ENCODE assay signal across 19 mouse cellular contexts in genomic region chr10:77217155-77217731, GRCm38 (mm10). TPM values are rescaled to one million over a fixed set of nuclear protein-coding genes. Genes with fewer than 3 reads are reported as not detected.
DNase-seq lines count a peak whose midpoint lies in the region; ATAC-seq and TF ChIP-seq lines count a peak whose summit lies in the region.
"Had no signal": no experiment of that assay in that cellular context is flagged by ENCODE, and none has a peak within 500 bp of the region (broad histone marks: within the 10 kb centered on the region; RNA-seq: fewer than 3 reads in every experiment).

No protein-coding gene starts in this region.

- H3K4me1 ChIP-seq in heart, embryonic 10.5 days: peaks cover 84% of the 10 kb centered on the region
- peaks cover 13% of the 10 kb centered on the region for H3K4me1 ChIP-seq in heart, adult 2 months (ENCODE audit: control insufficient read depth, insufficient read depth, low read length)
- peaks cover 60% of the 10 kb centered on the region for H3K4me1 ChIP-seq in kidney, embryonic 15.5 days
- peaks cover 21% of the 10 kb centered on the region for H3K4me1 ChIP-seq in lung, postnatal 0 days (ENCODE audit: insufficient read depth, low read depth, low read length)
- H3K4me1 ChIP-seq in small intestine, adult 2 months (ENCODE audit: control insufficient read depth, insufficient read depth, insufficient read length, low read length): peaks cover 13% of the 10 kb centered on the region; the same call in 1 of the 2 replicates
- H3K4me1 ChIP-seq in midbrain, embryonic 11.5 days (ENCODE audit: control insufficient read depth, insufficient read depth, low read length): 0 out of 2 replicates have a peak, but pooled peaks cover 3% of the 10 kb centered on the region
- H3K4me1 ChIP-seq: forebrain, embryonic 15.5 days had no signal

- no peak overlapping the region for H3K9ac ChIP-seq in heart, adult 2 months (ENCODE audit: low read depth, low read length)
- no peak overlapping the region for H3K9ac ChIP-seq in kidney, embryonic 15.5 days
- H3K9ac ChIP-seq in lung, postnatal 0 days (replicated peaks; ENCODE audit: low read depth): no peak overlapping the region
- no peak overlapping the region for H3K9ac ChIP-seq in midbrain, embryonic 11.5 days (ENCODE audit: low read length)
- H3K9ac ChIP-seq: forebrain, embryonic 15.5 days; limb, embryonic 13.5 days had no signal

- no peaks in the 10 kb centered on the region for H3K27me3 ChIP-seq in heart, embryonic 10.5 days (ENCODE audit: insufficient read depth, poor library complexity, severe bottlenecking)
- H3K27me3 ChIP-seq in heart, adult 2 months (ENCODE audit: control insufficient read depth, insufficient read depth, low read length): no peaks in the 10 kb centered on the region
- no peaks in the 10 kb centered on the region for H3K27me3 ChIP-seq in kidney, embryonic 15.5 days
- H3K27me3 ChIP-seq in lung, postnatal 0 days (replicated peaks; ENCODE audit: insufficient read depth, low read length): no peaks in the 10 kb centered on the region
- no peaks in the 10 kb centered on the region for H3K27me3 ChIP-seq in small intestine, adult 2 months (ENCODE audit: control insufficient read depth, insufficient read depth, low read length)
- H3K27me3 ChIP-seq in midbrain, embryonic 11.5 days (ENCODE audit: control insufficient read depth, insufficient read depth, low read length): no peaks in the 10 kb centered on the region
- H3K27me3 ChIP-seq: forebrain, embryonic 15.5 days; limb, embryonic 13.5 days had no signal

- peak overlapping the region; percentile 73 for H3K27ac ChIP-seq in heart, embryonic 10.5 days
- no peak overlapping the region for H3K27ac ChIP-seq in heart, adult 2 months
- peak overlapping the region; percentile 82 for H3K27ac ChIP-seq in kidney, embryonic 15.5 days
- H3K27ac ChIP-seq in lung, postnatal 0 days (ENCODE audit: low read length): 0 out of 2 replicates have a peak overlapping the region, but pooled peaks have one; percentile 43
- H3K27ac ChIP-seq in small intestine, adult 2 months (ENCODE audit: insufficient read depth, low read depth, low read length): peak overlapping the region; percentile 24; the same call in 1 of the 2 replicates
- H3K27ac ChIP-seq in midbrain, embryonic 11.5 days (ENCODE audit: low read depth, low read length): no peak overlapping the region
- H3K27ac ChIP-seq: forebrain, embryonic 15.5 days; layer of hippocampus, adult 2 months; left cerebral cortex, adult 2 months; limb, embryonic 13.5 days had no signal

- no peak overlapping the region for H3K4me3 ChIP-seq in heart, embryonic 10.5 days
- no peak overlapping the region for H3K4me3 ChIP-seq in heart, adult 2 months
- H3K4me3 ChIP-seq in kidney, embryonic 15.5 days (replicated peaks): no peak overlapping the region
- H3K4me3 ChIP-seq in lung, postnatal 0 days (ENCODE audit: low read depth, low read length): no peak overlapping the region
- no peak overlapping the region for H3K4me3 ChIP-seq in small intestine, adult 2 months (ENCODE audit: low read depth, low read length)
- H3K4me3 ChIP-seq in midbrain, embryonic 11.5 days (ENCODE audit: low read depth, low read length): no peak overlapping the region
- H3K4me3 ChIP-seq: forebrain, embryonic 15.5 days; layer of hippocampus, adult 2 months; left cerebral cortex, adult 2 months; limb, embryonic 13.5 days had no signal

- TF ChIP-seq POLR2A in heart, adult 2 months (IDR thresholded peaks at IDR 0.05; ENCODE audit: insufficient read depth, low read depth, low read length): no peak
- no peak for TF ChIP-seq POLR2A in small intestine, adult 2 months (IDR thresholded peaks at IDR 0.05; ENCODE audit: low read depth, low read length)

- TF ChIP-seq CTCF in heart, adult 2 months (IDR thresholded peaks at IDR 0.05): no peak
- TF ChIP-seq CTCF in lung, postnatal 0 days (IDR thresholded peaks at IDR 0.05): no peak
- TF ChIP-seq CTCF in small intestine, adult 2 months (IDR thresholded peaks at IDR 0.05; ENCODE audit: extremely low read depth, insufficient read length, insufficient replicate concordance, low read depth, low read length): no peak

- no peaks in the 10 kb centered on the region for H3K9me3 ChIP-seq in heart, embryonic 10.5 days
- H3K9me3 ChIP-seq in kidney, embryonic 15.5 days (replicated peaks): no peaks in the 10 kb centered on the region
- H3K9me3 ChIP-seq in lung, postnatal 0 days (ENCODE audit: low read length): no peaks in the 10 kb centered on the region
- no peaks in the 10 kb centered on the region for H3K9me3 ChIP-seq in midbrain, embryonic 11.5 days (ENCODE audit: control insufficient read depth, low read length)
- H3K9me3 ChIP-seq: forebrain, embryonic 15.5 days; limb, embryonic 13.5 days had no signal

- no peak for ATAC-seq in kidney, embryonic 15.5 days (replicated peaks; ENCODE audit: low FRiP score)
- no peak for ATAC-seq in lung, postnatal 0 days
- no peak for ATAC-seq in midbrain, embryonic 11.5 days (ENCODE audit: low FRiP score)
- ATAC-seq: activated CD4-positive, CD25-positive, alpha-beta regulatory T cell, adult 4 months; forebrain, embryonic 15.5 days had no signal

- TF ChIP-seq EP300 in heart, adult 2 months (IDR thresholded peaks at IDR 0.05; ENCODE audit: insufficient read depth, low read depth, low read length): no peak
- no peak for TF ChIP-seq EP300 in lung, postnatal 0 days (IDR thresholded peaks at IDR 0.05)

- H3K4me2 ChIP-seq in kidney, embryonic 15.5 days: no peak overlapping the region
- no peak overlapping the region for H3K4me2 ChIP-seq in lung, postnatal 0 days (replicated peaks; ENCODE audit: low read depth, low read length)
- H3K4me2 ChIP-seq in midbrain, embryonic 11.5 days: no peak overlapping the region
- H3K4me2 ChIP-seq: forebrain, embryonic 15.5 days; limb, embryonic 13.5 days had no signal

- WGBS in heart, embryonic 10.5 days: 27% methylated on average over 6 of the region's 6 CpGs
- WGBS in heart, adult 2 months: 54% methylated on average over 6 of the region's 6 CpGs
- 45% methylated on average over 6 of the region's 6 CpGs for WGBS in kidney, embryonic 15.5 days
- WGBS in lung, postnatal 0 days: 50% methylated on average over 6 of the region's 6 CpGs
- 37% methylated on average over 6 of the region's 6 CpGs for WGBS in small intestine, adult 2 months
- WGBS in midbrain, embryonic 11.5 days: 80% methylated on average over 6 of the region's 6 CpGs

- intact Hi-C loops in heart, adult 2 months (cut with DNase I): no loop called here

- no peak for DNase-seq in heart, embryonic 10.5 days (ENCODE audit: low spot score)
- DNase-seq in heart, adult 2 months: no peak
- no peak for DNase-seq in kidney, adult 18-20 months
- DNase-seq in lung, postnatal 0 days (ENCODE audit: low spot score): no peak
- DNase-seq in lung, postnatal 14 days: no peak
- no peak for DNase-seq in midbrain, embryonic 11.5 days (ENCODE audit: low spot score, missing footprints)
- DNase-seq: adrenal gland, postnatal 36 days; cerebellum, postnatal 10 days; embryo, embryonic 11 days; gastrocnemius, postnatal 14 days; thymus, postnatal 4 days had no signal

- no peaks in the 10 kb centered on the region for H3K79me2 ChIP-seq in heart, adult 2 months (replicated peaks; ENCODE audit: control insufficient read depth, insufficient read depth, low read length)

- no peaks in the 10 kb centered on the region for H3K36me3 ChIP-seq in heart, embryonic 10.5 days
- no peaks in the 10 kb centered on the region for H3K36me3 ChIP-seq in heart, adult 2 months (ENCODE audit: control insufficient read depth, insufficient read depth, low read length)
- no peaks in the 10 kb centered on the region for H3K36me3 ChIP-seq in kidney, embryonic 15.5 days
- no peaks in the 10 kb centered on the region for H3K36me3 ChIP-seq in lung, postnatal 0 days (ENCODE audit: insufficient read depth, low read length)
- no peaks in the 10 kb centered on the region for H3K36me3 ChIP-seq in small intestine, adult 2 months (ENCODE audit: control insufficient read depth, insufficient read depth, low read length)
- H3K36me3 ChIP-seq in midbrain, embryonic 11.5 days (ENCODE audit: control insufficient read depth, insufficient read depth, low read length): no peaks in the 10 kb centered on the region
- H3K36me3 ChIP-seq: forebrain, embryonic 15.5 days; limb, embryonic 13.5 days had no signal

RNA-seq across cellular contexts. Expression of gene Pofut2, which starts 41.8 kb away (rescaled TPM):
- 119 and 137 TPM in 2 replicates for polyA plus RNA-seq in heart, embryonic 10.5 days (2016; fragmentation: Nextera tagmentation; extraction: Ambion mirVana)
- total RNA-seq in heart, adult 2 months (2021): 10 to 100 TPM; 39.6 to 44.0 TPM
- polyA plus RNA-seq in heart, adult 2 months (2012; rRNA removed): 55.5 and 58.5 TPM in 2 replicates
- 118 and 134 TPM in 2 replicates for polyA plus RNA-seq in kidney, embryonic 15.5 days (2015; fragmentation: Nextera tagmentation; extraction: Ambion mirVana)
- 84.2 and 84.4 TPM in 2 replicates for polyA plus RNA-seq in lung, postnatal 0 days (2015; fragmentation: Nextera tagmentation; extraction: Ambion mirVana)
- polyA plus RNA-seq in small intestine, adult 2 months (2012; rRNA removed): 24.1 and 30.4 TPM in 2 replicates
- 63.6 and 69.7 TPM in 2 replicates for polyA plus RNA-seq in midbrain, embryonic 11.5 days (2014; fragmentation: Nextera tagmentation; extraction: Ambion mirVana)

RNA-seq across cellular contexts. Expression of gene Col18a1, which starts 50.9 kb away (rescaled TPM):
- 232 and 318 TPM in 2 replicates for polyA plus RNA-seq in heart, embryonic 10.5 days (2016; fragmentation: Nextera tagmentation; extraction: Ambion mirVana)
- 1 to 10 TPM; 9.3 to 9.8 TPM for total RNA-seq in heart, adult 2 months (2021)
- polyA plus RNA-seq in heart, adult 2 months (2012; rRNA removed): 12.9 and 13.1 TPM in 2 replicates
- 195 and 206 TPM in 2 replicates for polyA plus RNA-seq in kidney, embryonic 15.5 days (2015; fragmentation: Nextera tagmentation; extraction: Ambion mirVana)
- 30.0 and 33.2 TPM in 2 replicates for polyA plus RNA-seq in lung, postnatal 0 days (2015; fragmentation: Nextera tagmentation; extraction: Ambion mirVana)
- polyA plus RNA-seq in small intestine, adult 2 months (2012; rRNA removed): 27.1 and 35.2 TPM in 2 replicates
- 46.8 and 52.2 TPM in 2 replicates for polyA plus RNA-seq in midbrain, embryonic 11.5 days (2014; fragmentation: Nextera tagmentation; extraction: Ambion mirVana)
- total RNA-seq: megakaryocyte progenitor cell, adult 5-6 weeks had no signal

Comparison
In these comparisons a context has a peak if more than half of its experiments do, and no peak if none do; other contexts are left out.
1. H3K27ac ChIP-seq: peak in heart, embryonic 10.5 days (single experiment), kidney, embryonic 15.5 days (single experiment), lung, postnatal 0 days (single experiment) and small intestine, adult 2 months (single experiment); none in heart, adult 2 months (single experiment) and midbrain, embryonic 11.5 days (single experiment).